Mouse (Mus musculus) retina, postnatal 7 days (tissue): ENCODE results near the gene Olfr106-ps.

Experiments used
- DNase-seq: peaks from one replicate; pipeline ENCODE4 v3.0.0-alpha.2; 2012; ENCODE audit warnings: low read depth, low spot score

The Olfr106-ps gene

GRCm38 (mm10) chr17:37390093-37390492 is at the start of gene Olfr106-ps:
Gene Olfr106-ps (plus strand): TSS chr17:37390393.
- DNase-seq, result no peak

- no peak for DNase-seq
Observed at GRCm38 (mm10) chr17:37359282-37359681, 30.9 kb upstream of the Olfr106-ps start, which contains the start of gene Olfr104-ps. Gene Olfr104-ps (plus strand): TSS chr17:37359582.

GRCm38 (mm10) chr17:37378733-37379132 is 11.5 kb upstream of the Olfr106-ps start, which contains the start of gene Olfr105-ps:
Gene Olfr105-ps (plus strand): TSS chr17:37379033.
- DNase-seq, result no peak

- DNase-seq, result no peak
Observed at GRCm38 (mm10) chr17:37398926-37399325, 8.7 kb downstream of the Olfr106-ps start, which contains the start of gene Olfr107. Gene Olfr107 (plus strand): TSS chr17:37399226.

- DNase-seq, result no peak
Observed at GRCm38 (mm10) chr17:37413380-37413779, 23.2 kb downstream of the Olfr106-ps start.

- DNase-seq, result no peak
Observed at GRCm38 (mm10) chr17:37445180-37445579, 55.0 kb downstream of the Olfr106-ps start, which contains the start of gene Olfr108. Gene Olfr108 (plus strand): TSS chr17:37445480.
